Mouse (Mus musculus) testis, adult 2 months (tissue): ENCODE measurements around the gene Adamts12.

ENCODE experiments used
- CTCF ChIP-seq: fragments of 200-500 bp; IDR thresholded peaks from 2 replicates; pipeline ENCODE4 v1.5.1; 2012; ENCODE audit warnings: low read depth, mild to moderate bottlenecking, inconsistent platforms, low read length, moderate library complexity; ENCODE audit not compliant: control insufficient read depth, insufficient read depth, insufficient replicate concordance
- POLR2A ChIP-seq: fragments of 200-500 bp; IDR thresholded peaks from 2 replicates; pipeline ENCODE4 v1.6.1; 2012; ENCODE audit warnings: low read depth, mild to moderate bottlenecking, inconsistent platforms, low read length, moderate library complexity; ENCODE audit not compliant: control insufficient read depth

DNA sequence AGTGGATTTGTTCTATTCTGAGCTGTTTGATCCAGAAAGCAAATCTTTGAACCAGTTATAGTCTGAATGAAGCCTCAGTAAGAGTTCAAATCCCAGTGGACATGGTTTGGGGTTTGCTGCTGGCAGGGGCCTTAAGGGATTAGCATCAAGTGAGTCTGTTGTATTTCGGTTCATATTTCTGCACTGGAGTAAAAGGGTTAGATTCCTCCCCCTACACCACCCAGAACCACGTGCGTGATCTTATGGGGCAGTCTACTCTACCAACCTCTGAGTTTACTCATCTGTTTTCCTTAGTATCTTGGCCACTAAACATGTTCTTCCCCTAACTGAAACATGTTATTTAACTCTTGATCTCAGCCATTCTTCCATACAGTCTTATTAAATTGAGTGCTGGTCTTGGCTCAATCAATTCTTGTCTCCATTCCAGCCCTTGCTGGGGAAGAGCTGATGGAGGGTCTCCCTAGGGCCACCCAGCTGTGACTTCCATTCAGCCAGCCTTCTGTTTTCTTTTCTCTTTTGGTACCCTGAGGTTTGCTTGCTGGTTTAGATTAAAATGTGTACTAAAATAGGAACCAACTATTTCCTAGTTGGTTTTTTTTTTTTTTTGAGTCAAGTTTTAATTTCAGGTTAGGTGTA is 11.3 kb downstream of the Adamts12 start:
- TF ChIP-seq POLR2A (no peak), CTCF (no peak)
